Comparison of ENCODE assay signal across 15 mouse cellular contexts in the genomic region with DNA sequence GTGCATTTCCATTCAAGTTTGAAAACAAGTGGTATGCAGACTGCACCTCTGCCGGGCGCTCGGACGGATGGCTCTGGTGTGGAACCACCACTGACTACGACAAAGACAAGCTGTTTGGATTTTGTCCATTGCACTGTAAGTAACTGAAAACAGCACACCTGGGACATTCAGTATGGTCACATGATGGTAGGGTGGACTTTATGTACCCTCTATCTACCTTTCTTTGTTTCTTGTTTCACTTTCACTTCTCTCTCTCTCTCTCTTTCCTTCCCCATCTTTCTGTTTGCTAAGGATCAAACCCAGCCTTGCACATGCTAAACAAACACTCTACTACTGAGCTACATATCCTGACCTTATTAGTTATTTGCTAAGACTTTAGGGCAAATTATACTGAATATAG. TPM values are rescaled to one million over a fixed set of nuclear protein-coding genes. Genes with fewer than 3 reads are reported as not detected.
DNase-seq lines count a peak whose midpoint lies in the region; ATAC-seq and TF ChIP-seq lines count a peak whose summit lies in the region.
"Had no signal": no experiment of that assay in that cellular context is flagged by ENCODE, and none has a peak within 500 bp of the region (broad histone marks: within the 10 kb centered on the region; RNA-seq: fewer than 3 reads in every experiment).

No protein-coding gene starts in this region.

- peak overlapping the region; percentile 50 for H3K4me2 ChIP-seq in myocyte (ENCODE audit: low read depth)
- H3K4me2 ChIP-seq: embryonic facial prominence, embryonic 13.5 days; heart, embryonic 15.5 days; liver, embryonic 13.5 days; midbrain, embryonic 12.5 days had no signal

- TF ChIP-seq POLR2A in myocyte (IDR thresholded peaks at IDR 0.05; ENCODE audit: insufficient read length, low read depth), result no peak

- peak; percentile 75 for ATAC-seq in CD4-positive, CD25-positive, alpha-beta regulatory T cell, adult 4 months

- H3K4me3 ChIP-seq in myocyte, result no peak overlapping the region
- H3K4me3 ChIP-seq: embryonic facial prominence, embryonic 13.5 days; heart, embryonic 15.5 days; liver, embryonic 13.5 days; midbrain, embryonic 12.5 days had no signal

- H3K79me2 ChIP-seq in myocyte (ENCODE audit: control insufficient read depth, insufficient read depth), result no peaks in the 10 kb centered on the region

- peak; percentile 4 for DNase-seq in 3T3-L1 (ENCODE audit: low read depth, low spot score)
- peak; percentile 6 for DNase-seq in induced T-regulatory cell, adult 2 months (ENCODE audit: low read depth)
- DNase-seq in ovary, postnatal 36 days (ENCODE audit: low spot score), result no peak
- no peak for DNase-seq in cerebellum, postnatal 36 days
- no peak for DNase-seq in right cerebral cortex, postnatal 14 days
- DNase-seq: cerebellum, adult 11-12 months; kidney, adult 8-10 months; left cerebral cortex, postnatal 4 days; liver, embryonic 13.5 days; lung, postnatal 10 days had no signal

- no peaks in the 10 kb centered on the region for H3K27me3 ChIP-seq in myocyte (ENCODE audit: control insufficient read depth, insufficient read depth, insufficient read length)
- H3K27me3 ChIP-seq: embryonic facial prominence, embryonic 13.5 days; heart, embryonic 15.5 days; liver, embryonic 13.5 days; midbrain, embryonic 12.5 days had no signal

- H3ac ChIP-seq in myocyte (ENCODE audit: control insufficient read depth, insufficient read length), result no peak overlapping the region

- H3K36me3 ChIP-seq in myocyte (ENCODE audit: control insufficient read depth, insufficient read depth), result no peaks in the 10 kb centered on the region
- H3K36me3 ChIP-seq: embryonic facial prominence, embryonic 13.5 days; heart, embryonic 15.5 days; liver, embryonic 13.5 days; midbrain, embryonic 12.5 days had no signal

TF ChIP-seq in myocyte, 11 proteins besides CTCF, POLR2A, EP300 and RAD21:
- TF ChIP-seq TCF3 (IDR thresholded peaks at IDR 0.05; ENCODE audit: insufficient read length, low read depth) (no peak), TCF12 (IDR thresholded peaks at IDR 0.05; ENCODE audit: insufficient read depth, poor library complexity, severe bottlenecking) (no peak), MYOD1 (IDR thresholded peaks at IDR 0.05; ENCODE audit: control insufficient read depth in 1 of 3, insufficient read length in 2 of 3, low read depth in 2 of 3) (no peak), MYOG (IDR thresholded peaks at IDR 0.05; ENCODE audit: control insufficient read depth in 1 of 3, insufficient read depth in 1 of 3, insufficient read length in 2 of 3, low read depth in 2 of 3) (no peak), POLR2AphosphoS2 (IDR thresholded peaks at IDR 0.05; ENCODE audit: insufficient read length, low read depth) (no peak), SRF (IDR thresholded peaks at IDR 0.05; ENCODE audit: control insufficient read depth, insufficient read length, low read depth) (no peak), E2F4 (IDR thresholded peaks at IDR 0.05; ENCODE audit: insufficient read depth) (no peak)

RNA-seq across cellular contexts. Expression of a gene that starts 15.0 kb away (rescaled TPM):
- under 1 TPM; 0.13 to 0.25 TPM for polyA plus RNA-seq in CD4-positive, CD25-positive, alpha-beta regulatory T cell, adult 4 months (2017; shearing (Covaris generic))
- 0.04 TPM for polyA plus RNA-seq in myocyte (2012; fragmentation: generic; extraction: Trizol)

Comparison
In these comparisons a context has a peak if more than half of its experiments do, and no peak if none do; other contexts are left out.
1. DNase-seq: peak in 3T3-L1 (single experiment) and induced T-regulatory cell, adult 2 months (single experiment); none in ovary, postnatal 36 days (single experiment), cerebellum, postnatal 36 days (0 of 2) and right cerebral cortex, postnatal 14 days (single experiment).